Mouse (Mus musculus) cerebellum, adult 2 months (tissue): ENCODE results near the gene Parn.

Experiments
- CTCF ChIP-seq: fragments of 200-500 bp; IDR thresholded peaks from 2 replicates; pipeline ENCODE4 v1.5.1; 2011; ENCODE audit warnings: low read depth, mild to moderate bottlenecking, control low read depth, low read length, moderate library complexity, borderline replicate concordance; ENCODE audit not compliant: insufficient read depth
- POLR2A ChIP-seq: fragments of 200-500 bp; IDR thresholded peaks from 2 replicates; pipeline ENCODE4 v1.6.1; 2011; ENCODE audit warnings: low read length, control low read depth, borderline replicate concordance; ENCODE audit not compliant: insufficient read depth

DNA sequence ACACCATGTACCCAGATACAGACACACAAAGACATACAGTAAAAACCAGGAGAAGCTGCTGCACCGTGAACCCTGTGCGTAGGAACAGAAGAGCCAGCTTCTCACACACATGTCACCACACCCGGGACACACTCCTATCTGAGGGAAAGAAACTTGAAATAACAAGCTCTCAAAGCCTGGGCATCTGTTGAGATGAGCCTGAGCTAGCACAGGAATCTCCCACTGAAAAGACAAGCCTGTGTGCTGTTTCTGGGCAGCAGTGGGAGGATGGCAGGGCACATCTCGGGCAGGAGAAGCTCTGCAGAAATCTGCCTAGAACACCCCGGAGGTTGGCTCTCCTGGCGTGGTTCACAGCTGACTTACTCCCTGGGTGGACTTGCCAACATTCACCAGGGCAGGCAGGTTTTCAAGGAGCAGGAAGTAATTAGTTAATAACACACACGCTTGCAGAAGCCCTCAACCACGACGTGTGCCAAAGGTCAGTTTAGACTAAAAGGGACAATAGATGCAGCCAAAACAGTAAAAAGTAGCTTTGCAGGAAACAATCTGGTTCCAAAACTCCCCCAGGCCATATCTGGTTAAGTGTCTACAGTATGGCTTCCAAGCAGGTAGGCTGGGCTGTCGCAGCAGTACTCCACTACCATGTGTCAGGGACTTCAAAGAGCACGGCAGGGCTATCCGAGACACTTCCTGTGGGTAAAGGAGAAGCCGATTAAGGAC lies 129.6 kb downstream of the Parn start:
- no peak for TF ChIP-seq CTCF
- no peak for TF ChIP-seq POLR2A
